Mouse (Mus musculus) G1E (cell line): ENCODE measurements at regions not wholly inside any gene's neighbourhood (a gene's known extent, or its start where the extent isn't known, plus 50 kb on each side); places are given as distances from the start of the nearest gene placed in this dataset.

Source experiments
- ATAC-seq: 2 replicates; pipeline ENCODE4 v1.8.0; 2016; ENCODE audit warnings: mild to moderate bottlenecking; ENCODE audit not compliant: insufficient number of reproducible peaks, poor library complexity, low FRiP score, severe bottlenecking; ENCODE audit errors: extremely low read depth
- DNase-seq: peaks from one replicate; pipeline ENCODE4 v3.0.0; 2012; ENCODE audit warnings: low spot score
- H3K27me3 ChIP-seq: 2 replicates; pipeline ENCODE4 v1.6.1; 2012; ENCODE audit warnings: mild to moderate bottlenecking, low read length, inconsistent platforms; ENCODE audit not compliant: insufficient read depth
- H3K36me3 ChIP-seq: replicated peaks from 2 replicates; pipeline ENCODE3; 2012; ENCODE audit warnings: mild to moderate bottlenecking, inconsistent platforms
- H3K4me1 ChIP-seq: 2 replicates; pipeline ENCODE4 v1.6.1; 2012; ENCODE audit warnings: low read depth, low read length, inconsistent platforms, mixed read lengths; ENCODE audit not compliant: insufficient read depth
- H3K4me3 ChIP-seq: 2 replicates; pipeline ENCODE4 v1.5.1; 2012; ENCODE audit warnings: low read depth, mild to moderate bottlenecking, inconsistent platforms, low read length, moderate library complexity, mixed read lengths
- H3K9me3 ChIP-seq: replicated peaks from 2 replicates; pipeline ENCODE4 v1.6.1; 2012; ENCODE audit warnings: inconsistent platforms
- CTCF ChIP-seq: IDR thresholded peaks from 2 replicates; pipeline ENCODE4 v1.5.1; 2012; ENCODE audit warnings: low read depth, low read length, inconsistent platforms, mixed read lengths
- GATA1 ChIP-seq: IDR thresholded peaks from 2 replicates; pipeline ENCODE4 v1.6.1; 2012; ENCODE audit warnings: borderline replicate concordance, low read length, inconsistent platforms, mixed read lengths
- GATA2 ChIP-seq: IDR thresholded peaks from 2 replicates; pipeline ENCODE4 v1.6.1; 2012; ENCODE audit warnings: low read depth, low read length, inconsistent platforms, borderline replicate concordance
- POLR2AphosphoS5 ChIP-seq: IDR thresholded peaks from 2 replicates; pipeline ENCODE4 v1.6.1; 2012; ENCODE audit warnings: low read depth, low read length, inconsistent platforms; ENCODE audit not compliant: insufficient replicate concordance
- TAL1 ChIP-seq: conservative IDR thresholded peaks from 2 replicates; pipeline ENCODE4 v1.6.1; 2012; ENCODE audit warnings: low read depth, low read length, inconsistent platforms, mixed read lengths

GRCm38 (mm10) chr6:143320426-143320825 is 153.4 kb downstream of the Etnk1 start:
- DNase-seq = no peak
- Histone ChIP-seq H3K27me3 (no peaks in the 10 kb centered on the region), H3K4me3 (no peak overlapping the region), H3K4me1 (no peaks in the 10 kb centered on the region), H3K9me3 (peaks cover 29% of the 10 kb centered on the region), H3K36me3 (no peaks in the 10 kb centered on the region)
- no peak for TF ChIP-seq POLR2AphosphoS5
- TF ChIP-seq CTCF = no peak
- TF ChIP-seq TAL1 = no peak
- no peak for ATAC-seq

- no peaks in the 10 kb centered on the region for H3K4me1 ChIP-seq
- no peak for TF ChIP-seq TAL1
- TF ChIP-seq POLR2AphosphoS5 = no peak
- TF ChIP-seq GATA2 = no peak
- TF ChIP-seq CTCF = no peak
- no peak for TF ChIP-seq GATA1
- H3K9me3 ChIP-seq = peaks cover 50% of the 10 kb centered on the region
- no peaks in the 10 kb centered on the region for H3K27me3 ChIP-seq
- DNase-seq (no peak), ATAC-seq (no peak)
- no peaks in the 10 kb centered on the region for H3K36me3 ChIP-seq
- H3K4me3 ChIP-seq = no peak overlapping the region
Observed at GRCm38 (mm10) chr6:143324636-143325035, 157.6 kb downstream of the Etnk1 start.

GRCm38 (mm10) chr6:143326956-143327722 is 160.1 kb downstream of the Etnk1 start:
- Histone ChIP-seq H3K9me3 (peaks cover 53% of the 10 kb centered on the region), H3K4me3 (no peak overlapping the region), H3K27me3 (no peaks in the 10 kb centered on the region), H3K36me3 (no peaks in the 10 kb centered on the region), H3K4me1 (no peaks in the 10 kb centered on the region)
- DNase-seq (no peak), ATAC-seq (no peak)
- no peak for TF ChIP-seq TAL1

DNA sequence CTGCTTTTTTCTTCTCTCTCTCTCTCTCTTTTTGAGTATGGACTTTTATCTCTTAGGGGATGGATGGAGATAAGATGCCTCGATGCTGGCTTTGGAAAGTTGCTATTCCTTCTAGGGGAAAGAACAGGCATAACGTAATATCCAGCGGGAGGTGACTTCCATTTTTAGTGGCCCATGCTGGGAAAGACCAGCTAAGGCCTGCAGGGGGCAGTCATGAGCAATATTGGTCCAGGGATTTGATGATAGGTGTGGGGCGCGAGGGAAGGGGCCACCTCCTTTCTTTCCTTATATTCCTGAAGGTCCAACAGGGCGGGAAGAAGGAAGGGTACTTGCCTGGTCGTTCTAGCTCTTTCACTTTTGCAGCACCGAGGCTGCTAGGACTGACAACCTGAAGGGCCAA is 160.8 kb downstream of the Etnk1 start:
- no peaks in the 10 kb centered on the region for H3K27me3 ChIP-seq
- DNase-seq (no peak), ATAC-seq (no peak)
- H3K4me1 ChIP-seq = no peaks in the 10 kb centered on the region
- peaks cover 56% of the 10 kb centered on the region for H3K9me3 ChIP-seq
- TF ChIP-seq CTCF (no peak), GATA2 (no peak), TAL1 (no peak), GATA1 (no peak), POLR2AphosphoS5 (no peak)
- no peaks in the 10 kb centered on the region for H3K36me3 ChIP-seq
- no peak overlapping the region for H3K4me3 ChIP-seq

DNA sequence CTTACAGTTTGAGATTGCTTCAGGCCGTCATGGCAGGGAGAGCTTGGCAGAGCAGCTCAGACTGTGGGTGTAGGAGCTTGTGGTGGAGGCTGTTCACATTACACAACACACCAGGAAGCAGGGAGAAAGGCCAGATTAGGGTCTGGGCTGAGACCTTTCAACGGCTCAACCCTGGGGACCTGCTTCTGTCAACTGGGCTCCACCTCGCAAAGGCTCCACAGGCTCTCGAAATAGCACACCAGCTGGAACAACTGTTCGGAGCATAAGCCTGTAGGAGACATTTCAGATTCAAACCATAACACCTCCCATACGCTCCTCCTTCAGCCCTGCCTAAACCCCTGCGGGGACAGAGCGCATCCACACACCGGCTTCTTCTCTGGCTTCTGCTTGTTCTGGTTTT is 161.2 kb downstream of the Etnk1 start:
- no peaks in the 10 kb centered on the region for H3K27me3 ChIP-seq
- H3K36me3 ChIP-seq = no peaks in the 10 kb centered on the region
- H3K9me3 ChIP-seq = peaks cover 55% of the 10 kb centered on the region
- ATAC-seq (no peak), DNase-seq (no peak)
- H3K4me3 ChIP-seq = no peak overlapping the region
- H3K4me1 ChIP-seq = no peaks in the 10 kb centered on the region
- TF ChIP-seq GATA1 (no peak), GATA2 (no peak), TAL1 (no peak), CTCF (no peak), POLR2AphosphoS5 (no peak)

- DNase-seq (no peak), ATAC-seq (no peak)
- Histone ChIP-seq H3K36me3 (no peaks in the 10 kb centered on the region), H3K9me3 (peaks cover 55% of the 10 kb centered on the region), H3K27me3 (no peaks in the 10 kb centered on the region), H3K4me3 (no peak overlapping the region), H3K4me1 (no peaks in the 10 kb centered on the region)
- TF ChIP-seq GATA2 = no peak
- no peak for TF ChIP-seq TAL1
- no peak for TF ChIP-seq POLR2AphosphoS5
- TF ChIP-seq CTCF = no peak
- TF ChIP-seq GATA1 = no peak
Observed at GRCm38 (mm10) chr6:143329096-143329495, 162.1 kb downstream of the Etnk1 start.

GRCm38 (mm10) chr6:143333493-143333892 is 166.5 kb downstream of the Etnk1 start:
- no peak for ATAC-seq
- no peak for TF ChIP-seq CTCF
- no peak for TF ChIP-seq TAL1
- TF ChIP-seq GATA2 = no peak
- TF ChIP-seq POLR2AphosphoS5 = no peak
- no peak for TF ChIP-seq GATA1
- DNase-seq = no peak
- H3K4me1 ChIP-seq = no peaks in the 10 kb centered on the region
- H3K4me3 ChIP-seq = no peak overlapping the region
- H3K36me3 ChIP-seq = no peaks in the 10 kb centered on the region
- peaks cover 34% of the 10 kb centered on the region for H3K9me3 ChIP-seq
- no peaks in the 10 kb centered on the region for H3K27me3 ChIP-seq
